Mouse (Mus musculus) CH12.LX (cell line): Measurements from ENCODE around the gene Kptn.

Experiments
- CHD1 ChIP-seq: IDR thresholded peaks from 2 replicates; pipeline ENCODE4 v1.6.1; 2012; ENCODE audit warnings: low read depth, low read length, improper control_type of control experiment, inconsistent platforms
- CTCF ChIP-seq, 2 experiments: IDR thresholded peaks in 1 of 2; conservative IDR thresholded peaks in 1 of 2; 2 replicates each; pipeline ENCODE4 v1.5.1; 2011 to 2012; ENCODE audit warnings: low read depth in 2 of 2, low read length in 2 of 2, improper control_type of control experiment in 1 of 2, inconsistent platforms in 1 of 2, mild to moderate bottlenecking in 1 of 2, moderate library complexity in 1 of 2
- GABPA ChIP-seq: IDR thresholded peaks from 2 replicates; pipeline ENCODE4 v1.6.1; 2012; ENCODE audit warnings: low read depth, low read length, improper control_type of control experiment, inconsistent platforms; ENCODE audit not compliant: insufficient replicate concordance
- HCFC1 ChIP-seq: IDR thresholded peaks from 2 replicates; pipeline ENCODE4 v1.6.1; 2012; ENCODE audit warnings: low read depth, mild to moderate bottlenecking, inconsistent platforms, low read length, improper control_type of control experiment
- MAX ChIP-seq: IDR thresholded peaks from 2 replicates; pipeline ENCODE4 v1.6.1; 2011; ENCODE audit warnings: low read length, improper control_type of control experiment
- POLR2A ChIP-seq: IDR thresholded peaks from 2 replicates; pipeline ENCODE4 v1.6.1; 2011; ENCODE audit warnings: low read depth, mild to moderate bottlenecking, improper control_type of control experiment, low read length
- POLR2AphosphoS2 ChIP-seq: IDR thresholded peaks from 2 replicates; pipeline ENCODE4 v1.6.1; 2011; ENCODE audit warnings: low read depth, low read length, improper control_type of control experiment
- SMC3 ChIP-seq: IDR thresholded peaks from 2 replicates; pipeline ENCODE4 v1.6.1; 2011; ENCODE audit warnings: low read depth, low read length, improper control_type of control experiment
- TCF12 ChIP-seq: IDR thresholded peaks from 2 replicates; pipeline ENCODE4 v1.6.1; 2014; ENCODE audit warnings: low read depth, mild to moderate bottlenecking, inconsistent platforms, low read length, improper control_type of control experiment

- TF ChIP-seq POLR2A (no peak), CTCF (conservative IDR thresholded peaks at IDR 0.05 in 1 of 2, IDR thresholded peaks at IDR 0.05 in 1 of 2; ENCODE audit: low read depth in 2 of 2, low read length in 2 of 2) (no peak), GABPA (no peak), HCFC1 (no peak), MAX (no peak), TCF12 (no peak), POLR2AphosphoS2 (no peak), SMC3 (no peak), CHD1 (no peak)
These were observed 3.3 kb upstream of the Kptn start for GRCm38 (mm10) chr7:16116418-16116817.
